Mouse (Mus musculus) adrenal gland, postnatal 25 days (tissue): ENCODE measurements around the gene Itga2. TPM values are rescaled to one million over a fixed set of nuclear protein-coding genes. Genes with fewer than 3 reads are reported as not detected.

Source experiments
- DNase-seq: peaks from one replicate; pipeline ENCODE4 v3.0.0; 2021; ENCODE audit warnings: mixed read lengths
- total RNA-seq: library from RNA; stranded (reverse); gene quantifications from 2 replicates; pipeline ENCODE4 v1.2.3, GENCODE M21; 2021

The Itga2 gene
- total RNA-seq, 1 experiment from 2014 or later: 1.6 TPM

DNA sequence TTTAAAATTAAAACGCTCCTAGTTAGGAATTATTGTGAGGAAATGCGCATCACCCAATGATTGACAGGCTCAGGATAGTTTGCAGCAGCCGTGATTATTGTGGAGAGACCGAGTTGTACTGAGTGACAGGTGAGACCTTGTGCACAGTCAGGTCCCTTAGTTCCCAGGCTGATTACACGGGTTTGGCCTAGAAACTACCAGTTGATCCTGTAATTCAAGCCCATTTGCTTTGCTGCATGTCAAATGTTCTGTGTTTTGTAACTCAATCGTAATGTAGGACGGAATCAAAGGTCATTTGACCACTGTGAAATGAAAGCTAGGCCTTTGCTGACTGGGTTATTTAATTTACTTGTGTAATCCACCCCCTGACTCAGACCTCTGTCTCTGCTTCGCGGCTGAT lies 113.4 kb downstream of the Itga2 start:
- no peak for DNase-seq

DNA sequence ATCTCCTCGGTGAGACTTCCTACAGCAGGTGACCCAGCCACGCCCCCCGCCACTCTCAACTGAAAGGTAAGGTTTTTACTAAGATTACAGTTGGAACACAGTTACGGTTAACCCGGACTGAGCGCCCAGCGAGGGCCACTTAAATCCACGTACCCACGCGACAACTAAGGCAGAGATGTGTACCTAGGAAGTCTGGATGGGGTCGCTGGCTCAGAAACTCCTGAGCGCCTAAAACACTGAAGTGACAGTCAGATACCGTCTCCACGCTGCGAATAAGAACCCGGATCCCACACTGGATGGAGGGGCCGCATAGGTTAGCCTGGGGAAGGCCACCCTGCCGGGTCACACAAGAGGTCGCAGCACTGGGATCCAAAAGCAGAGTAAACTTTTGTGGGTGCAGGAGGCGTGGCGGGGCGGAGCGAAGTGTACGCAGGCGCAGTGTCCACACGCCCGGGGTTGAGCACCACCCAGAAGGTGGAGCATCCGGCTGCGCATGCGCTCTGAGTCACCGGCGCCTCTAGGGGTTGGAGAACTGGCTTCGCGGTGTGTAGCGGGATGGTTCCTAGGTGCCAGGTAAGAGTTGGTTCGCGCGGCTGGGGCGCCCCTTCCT lies 114.0 kb downstream of the Itga2 start, which contains the start of gene Mocs2:
Gene Mocs2, plus strand, starts transcription at position 486 of the 610 bp plus-strand sequence.
- peak; percentile 97 for DNase-seq

GRCm38 (mm10) chr13:114809624-114810210 lies 122.2 kb downstream of the Itga2 start:
- no peak for DNase-seq

- DNase-seq: no peak
Measured at GRCm38 (mm10) chr13:114802971-114803370, 128.9 kb downstream of the Itga2 start.

GRCm38 (mm10) chr13:114801857-114802256 lies 130.0 kb downstream of the Itga2 start:
- no peak for DNase-seq

- peak; percentile 48 for DNase-seq
Measured at GRCm38 (mm10) chr13:114793250-114794030, 138.5 kb downstream of the Itga2 start.

GRCm38 (mm10) chr13:114791511-114791910 lies 140.4 kb downstream of the Itga2 start:
- no peak for DNase-seq

Other genes with a start within 250 kb of the Itga2 start
- 183 and 187 TPM in 2 replicates for gene Mocs2, start 113.9 kb downstream of the Itga2 start, total RNA-seq
- gene Pelo, start 158.1 kb upstream of the Itga2 start, total RNA-seq: 22.2 and 27.6 TPM in 2 replicates
- gene Gm49395, start 169.8 kb upstream of the Itga2 start, total RNA-seq: 3.4 and 7.3 TPM in 2 replicates
- 28.1 and 28.9 TPM in 2 replicates for gene Itga1, start 169.9 kb upstream of the Itga2 start, total RNA-seq